Mouse (Mus musculus): ENCODE data around the gene 1700029H14Rik.

GRCm38 (mm10) chr8:13516011-13516442 is 46.2 kb downstream of the 1700029H14Rik start:
- TF ChIP-seq CTCF (IDR thresholded peaks at IDR 0.05; ENCODE audit: extremely low read depth, insufficient read depth, insufficient read length, insufficient replicate concordance) (no peak), POLR2A (IDR thresholded peaks at IDR 0.05; ENCODE audit: low read depth, low read length) (no peak)
